Mouse (Mus musculus): ENCODE measurements around the gene Tmem223. TPM values are rescaled to one million over a fixed set of nuclear protein-coding genes. Genes with fewer than 3 reads are reported as not detected.

Gene Tmem223
- total and polyA plus RNA-seq, 3 experiments: 7.5 to 23.2 TPM; not detected in 1

- TF ChIP-seq CHD2 (IDR thresholded peaks at IDR 0.05; ENCODE audit: low read length): peak; percentile 71
- no peak; the same call in 1 of the 2 replicates for TF ChIP-seq MAZ (IDR thresholded peaks at IDR 0.05; ENCODE audit: low read depth, low read length)
- TF ChIP-seq ZKSCAN1 (IDR thresholded peaks at IDR 0.05; ENCODE audit: low read depth, low read length): no peak
Measured at GRCm38 (mm10) chr19:8802130-8802821, 31.5 kb downstream of the Tmem223 start, which contains the start of gene Zbtb3 (continued).

GRCm38 (mm10) chr19:8803204-8803780 is 32.5 kb downstream of the Tmem223 start:
- Histone ChIP-seq H3K36me3 (ENCODE audit: control insufficient read depth in 1 of 2, insufficient read depth in 2 of 2, low read length in 2 of 2) (peaks cover under 1 to 9% of the 10 kb centered on the region in 2 experiments), H3K9me3 (replicated peaks; ENCODE audit: insufficient read depth, low read length) (no peaks in the 10 kb centered on the region), H3K4me3 (ENCODE audit: control insufficient read depth in 1 of 2, insufficient read depth in 1 of 2, low read depth in 2 of 2, low read length in 2 of 2) (no peak overlapping the region), H3K4me1 (ENCODE audit: control insufficient read depth in 1 of 2, insufficient read depth in 2 of 2, low read length in 2 of 2) (peaks cover 2 to 21% of the 10 kb centered on the region in 2 experiments; a peak in 2 of 4 replicates), H3K9ac (ENCODE audit: control insufficient read depth, low read depth, low read length, poor library complexity, severe bottlenecking) (no peak overlapping the region), H3K79me2 (ENCODE audit: control insufficient read depth, insufficient read depth, low read length, poor library complexity) (no peaks in the 10 kb centered on the region; the same call in 1 of the 2 replicates), H3K27me3 (ENCODE audit: control insufficient read depth in 1 of 2, insufficient read depth in 2 of 2, low read length in 2 of 2) (no peaks in the 10 kb centered on the region), H3K27ac (ENCODE audit: control insufficient read depth, low read depth, low read length) (no peak overlapping the region)
- TF ChIP-seq MEF2A (IDR thresholded peaks at IDR 0.05; ENCODE audit: extremely low read depth, insufficient replicate concordance, low read depth, low read length, poor library complexity, severe bottlenecking) (no peak), TAL1 (IDR thresholded peaks at IDR 0.05; ENCODE audit: low read length) (no peak), CHD2 (IDR thresholded peaks at IDR 0.05; ENCODE audit: low read length) (no peak), ETS1 (IDR thresholded peaks at IDR 0.05; ENCODE audit: low read depth, low read length) (no peak), ZNF384 (IDR thresholded peaks at IDR 0.05; ENCODE audit: low read depth, low read length) (no peak), MAX (IDR thresholded peaks at IDR 0.05; ENCODE audit: low read length) (no peak), HCFC1 (IDR thresholded peaks at IDR 0.05; ENCODE audit: low read depth, low read length) (no peak), GABPA (IDR thresholded peaks at IDR 0.05; ENCODE audit: low read depth, low read length) (no peak), RAD21 (IDR thresholded peaks at IDR 0.05; ENCODE audit: low read depth, low read length) (no peak), ZMIZ1 (IDR thresholded peaks at IDR 0.05; ENCODE audit: low read depth, low read length) (no peak), POLR2AphosphoS2 (IDR thresholded peaks at IDR 0.05; ENCODE audit: low read length) (no peak), MAFK (IDR thresholded peaks at IDR 0.05; ENCODE audit: borderline replicate concordance, low read depth, low read length) (no peak), SMC3 (IDR thresholded peaks at IDR 0.05; ENCODE audit: low read depth, low read length) (no peak), ZKSCAN1 (IDR thresholded peaks at IDR 0.05; ENCODE audit: low read depth, low read length) (no peak), MXI1 (IDR thresholded peaks at IDR 0.05; ENCODE audit: low read depth, low read length) (no peak)
- DNase-seq (ENCODE audit: low read depth, low spot score): no peak

All from MEL (cell line).